Mouse (Mus musculus) left cerebral cortex, postnatal 14 days (tissue): ENCODE measurements around the gene Samd4b. TPM values are rescaled to one million over a fixed set of nuclear protein-coding genes. Genes with fewer than 3 reads are reported as not detected.

Source experiments
- DNase-seq, 2 experiments: peaks; one replicate each; pipeline ENCODE4 v3.0.0; 2021 to 2022; ENCODE audit warnings: low spot score in 2 of 2, mixed read lengths in 1 of 2
- intact Hi-C: fragments of 180-260 bp; cut with DNase I; formaldehyde crosslinking; loops from one replicate; pipeline ENCODE4 v1.15.1; 2025
- microRNA-seq, 2 experiments: library from miRNA; unstranded; fragments of <30 nt; microRNA quantifications; one replicate each; pipeline ENCODE4 v1.2.0; 2022
- total RNA-seq, 2 experiments: library from RNA; stranded (reverse); gene quantifications; 2 replicates each; pipeline ENCODE4 v1.2.3; 2021

Samd4b gene
- total RNA-seq, 2 experiments from 2014 or later: 59.8 to 61.6 TPM

DNA sequence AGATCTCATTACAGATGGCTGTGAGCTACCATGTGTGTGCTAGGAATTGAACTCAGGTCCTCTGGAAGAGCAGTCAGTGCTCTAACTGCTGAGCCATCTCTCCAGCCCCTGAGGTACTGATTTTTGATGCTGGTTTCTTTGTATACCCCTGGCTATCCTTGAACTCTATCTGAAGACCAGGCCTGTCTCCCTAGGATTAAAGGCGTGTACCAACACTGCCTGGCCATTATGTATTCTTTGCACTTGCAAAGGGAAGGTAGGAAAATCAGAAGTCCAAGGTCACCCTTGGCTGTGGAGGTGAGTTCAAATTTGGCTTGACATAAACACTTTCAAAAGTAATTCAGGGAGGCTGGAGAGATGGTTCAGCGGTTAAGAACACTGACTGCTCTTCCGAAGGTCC lies 243.3 kb downstream of the Samd4b start:
- intact Hi-C loops: no loop called here
- no peak for DNase-seq

DNA sequence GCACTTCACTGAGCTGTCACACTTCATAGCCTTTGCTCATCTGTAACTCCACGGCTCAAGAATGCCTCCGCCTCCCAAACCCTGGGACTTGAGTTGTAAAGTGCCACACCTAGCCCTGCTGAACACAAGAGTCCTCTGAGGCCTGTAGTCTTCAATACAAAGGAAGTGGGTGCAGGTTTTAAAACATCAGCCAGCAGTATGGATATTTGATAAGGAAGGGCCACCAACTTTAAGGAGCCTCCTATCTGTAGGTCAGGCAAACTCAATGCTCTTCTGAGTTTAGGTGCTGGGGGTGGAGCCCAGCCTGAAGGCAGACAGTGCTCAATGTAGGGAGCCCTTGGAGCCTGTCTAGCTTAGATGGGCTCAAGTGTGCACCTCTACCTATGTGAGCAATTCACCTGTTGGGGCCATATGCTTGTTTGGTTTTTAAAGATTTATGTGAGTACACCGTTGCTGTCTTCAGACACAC lies 243.8 kb downstream of the Samd4b start:
- no peak for DNase-seq
- intact Hi-C loops: no loop called here

DNA sequence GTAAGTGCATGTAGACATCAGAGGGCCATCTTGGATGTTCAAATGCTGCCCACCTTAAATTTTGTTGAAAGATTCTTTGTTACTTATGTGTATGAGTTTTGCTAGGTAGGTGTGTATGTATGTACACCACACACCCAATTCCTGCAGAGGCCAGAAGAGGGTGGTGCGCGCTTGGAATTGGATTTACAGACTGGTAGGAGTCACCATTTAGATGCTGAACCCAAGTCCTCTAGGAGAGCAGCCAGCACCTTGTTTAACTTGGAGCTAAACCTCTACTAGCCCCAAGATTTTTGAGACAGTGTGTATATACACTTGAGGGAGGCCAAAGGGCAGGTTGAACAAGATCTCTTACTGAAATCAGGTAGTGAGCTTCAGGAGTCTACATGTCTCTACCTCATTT lies 244.7 kb downstream of the Samd4b start:
- no peak for DNase-seq
- intact Hi-C loops: no loop called here

DNA sequence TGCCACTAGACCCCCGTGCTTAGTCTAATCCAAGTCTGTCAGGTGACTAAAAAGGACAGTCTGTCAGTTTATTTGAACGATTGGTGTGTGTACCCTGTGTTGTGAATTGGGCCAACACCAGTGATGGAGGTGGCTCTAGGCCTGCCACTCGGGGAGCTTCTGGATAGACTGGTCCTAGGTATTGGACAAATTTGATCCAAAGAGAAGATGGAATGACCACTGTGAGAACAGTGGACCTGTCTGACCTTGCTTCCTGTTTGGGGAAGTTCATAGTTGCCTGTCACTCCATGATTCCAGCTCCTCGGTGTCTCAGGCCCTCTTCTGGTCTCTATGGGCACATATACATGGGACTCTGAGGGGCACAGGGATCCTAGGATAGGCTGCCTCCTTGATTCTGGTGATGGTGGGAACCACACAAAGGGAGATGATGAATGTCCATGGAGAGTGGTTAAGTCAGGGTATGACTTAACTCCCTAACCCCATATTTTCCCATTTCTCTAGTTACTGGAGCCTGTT lies 246.2 kb downstream of the Samd4b start:
- DNase-seq: no peak
- intact Hi-C loops: no loop called here

DNA sequence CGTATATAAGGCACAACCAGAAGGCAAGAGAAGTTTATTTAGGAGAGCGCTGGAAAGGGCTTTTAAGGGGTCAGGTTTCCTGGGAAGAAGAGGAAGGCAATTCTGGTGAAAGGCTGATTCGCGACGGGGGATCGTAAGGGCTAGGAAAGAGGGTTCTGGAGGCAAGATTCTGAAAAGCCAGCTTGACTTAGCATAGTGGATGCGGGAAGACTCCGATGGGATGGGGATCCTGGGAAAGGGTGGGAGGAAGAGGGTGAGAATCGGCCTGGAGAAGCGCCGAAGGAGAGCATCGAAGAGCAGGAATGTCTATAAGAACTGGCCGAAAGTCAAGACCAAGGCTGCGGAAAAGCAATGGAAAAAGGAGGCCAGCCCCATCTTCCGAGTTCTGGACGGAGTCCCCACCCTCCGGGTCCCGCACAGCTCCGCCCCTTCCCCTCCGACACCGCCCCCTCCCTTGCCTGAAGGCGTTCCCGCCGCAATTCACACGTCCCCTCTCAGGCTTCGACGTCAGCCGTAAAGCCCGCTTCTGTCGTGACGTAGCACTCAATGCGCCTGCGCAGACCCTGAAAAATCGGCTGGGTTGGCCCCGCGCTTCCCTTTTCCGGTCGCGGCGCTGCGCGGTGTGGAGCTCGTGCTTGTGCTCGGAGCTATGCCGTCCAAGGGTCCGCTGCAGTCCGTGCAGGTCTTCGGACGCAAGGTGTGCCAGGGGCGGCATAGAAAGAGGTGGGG lies 247.6 kb downstream of the Samd4b start, which contains the start of gene Rps16:
Gene Rps16 (plus strand): TSS at position 498 of the 729 bp plus-strand sequence.
- intact Hi-C loops: no loop called here

More for the DNA sequence above, 247.6 kb downstream of the Samd4b start, which contains the start of gene Rps16:
- peak; percentile 97 to 98 for DNase-seq

Small RNAs within 50 kb of the gene (microRNA-seq; reads per million reads assigned to microRNA genes)
- gene Mir7049: 0.26 to 1.0 reads per million in 2 experiments

Other genes with a start within 250 kb of the Samd4b start
- gene Rps16, start 247.5 kb downstream of the Samd4b start, total RNA-seq: 100 to 1,000 TPM; 481 to 507 TPM
- gene Plekhg2, start 225.5 kb downstream of the Samd4b start, total RNA-seq: 10 to 100 TPM; 10.1 to 10.3 TPM
- gene Zfp36, start 217.9 kb downstream of the Samd4b start, total RNA-seq: 1 to 10 TPM; 1.5 to 3.3 TPM
- gene Med29, start 205.4 kb downstream of the Samd4b start, total RNA-seq: 10 to 100 TPM; 18.0 to 19.8 TPM
- gene Paf1, start 205.2 kb downstream of the Samd4b start, total RNA-seq: 10 to 100 TPM; 59.9 to 60.0 TPM
- 1 to 10 TPM; 2.6 to 3.3 TPM for gene Gmfg, start 160.7 kb downstream of the Samd4b start, total RNA-seq
- gene Lrfn1, start 146.2 kb downstream of the Samd4b start, total RNA-seq: 10 to 100 TPM; 97.0 to 98.5 TPM
- gene Ifnl2, start 87.7 kb downstream of the Samd4b start, total RNA-seq: not detected
- not detected for gene Ifnl3, start 75.3 kb downstream of the Samd4b start, total RNA-seq
- not detected for gene Sycn, start 57.3 kb downstream of the Samd4b start, total RNA-seq
- gene Nccrp1, start 50.9 kb downstream of the Samd4b start, total RNA-seq: under 1 TPM; 0.36 to 0.53 TPM
- 1 to 10 TPM; 8.7 to 10.0 TPM for gene Pak4, start within 50 bp of the Samd4b start, total RNA-seq
- gene Acp7, start 33.2 kb upstream of the Samd4b start, total RNA-seq: 1 to 10 TPM in 1 of 2 experiments, under 1 TPM in 1; 0.53 to 1.1 TPM
- gene Fbxo27, start 94.7 kb upstream of the Samd4b start, total RNA-seq: 10 to 100 TPM; 16.9 to 19.9 TPM
- under 1 TPM; 0.88 to 0.93 TPM for gene Fbxo17, start 118.7 kb upstream of the Samd4b start, total RNA-seq
- gene Mrps12, start 143.7 kb upstream of the Samd4b start, total RNA-seq: 10 to 100 TPM; 60.4 to 66.5 TPM
- 10 to 100 TPM; 13.0 to 17.9 TPM for gene Sars2, start 143.8 kb upstream of the Samd4b start, total RNA-seq
- 1 to 10 TPM; 1.3 TPM for gene Ccer2, start 158.0 kb upstream of the Samd4b start, total RNA-seq
- gene Sirt2, start 168.6 kb upstream of the Samd4b start, total RNA-seq: 100 to 1,000 TPM; 189 to 230 TPM
- gene Nfkbib, start 169.4 kb upstream of the Samd4b start, total RNA-seq: 10 to 100 TPM; 39.3 to 39.6 TPM
- 1 to 10 TPM; 1.6 to 2.5 TPM for gene Rinl, start 190.8 kb upstream of the Samd4b start, total RNA-seq
- 100 to 1,000 TPM; 401 to 422 TPM for gene Hnrnpl, start 210.4 kb upstream of the Samd4b start, total RNA-seq
- 10 to 100 TPM; 43.6 to 44.2 TPM for gene Ech1, start 227.1 kb upstream of the Samd4b start, total RNA-seq
- gene Lgals4, start 235.7 kb upstream of the Samd4b start, total RNA-seq: 1 to 10 TPM; 2.6 TPM